Mouse (Mus musculus): ENCODE results near the gene Naaa. TPM values are rescaled to one million over a fixed set of nuclear protein-coding genes. Genes with fewer than 3 reads are reported as not detected.
A peak's percentile ranks its signal among the peaks of the same experiment; 100 is the strongest.

Naaa gene
- total RNA-seq, 2 experiments from 2014 or later = 16.6 to 16.7 TPM

DNA sequence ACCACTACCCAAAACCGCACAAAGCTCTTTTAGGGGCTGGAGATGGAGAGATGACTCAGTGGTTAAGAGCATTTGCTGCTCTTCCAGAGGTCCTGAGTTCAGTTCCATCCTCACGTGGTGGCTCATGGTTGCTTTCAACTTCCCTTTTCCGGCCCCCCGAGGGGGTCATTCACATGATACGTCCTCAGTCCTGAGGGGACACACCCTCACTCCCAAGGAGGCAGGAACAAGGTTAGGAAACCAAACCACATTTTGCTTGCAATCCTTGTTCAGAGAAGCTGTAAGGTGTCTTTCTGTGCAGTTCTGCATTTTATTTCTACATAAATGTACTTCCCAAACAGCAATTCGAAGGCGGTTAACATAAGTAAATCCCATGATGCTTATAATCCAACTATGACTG, 7.5 kb downstream of the Naaa start:
- DNase-seq (ENCODE audit: low spot score in 2 of 2) = no peak

DNA sequence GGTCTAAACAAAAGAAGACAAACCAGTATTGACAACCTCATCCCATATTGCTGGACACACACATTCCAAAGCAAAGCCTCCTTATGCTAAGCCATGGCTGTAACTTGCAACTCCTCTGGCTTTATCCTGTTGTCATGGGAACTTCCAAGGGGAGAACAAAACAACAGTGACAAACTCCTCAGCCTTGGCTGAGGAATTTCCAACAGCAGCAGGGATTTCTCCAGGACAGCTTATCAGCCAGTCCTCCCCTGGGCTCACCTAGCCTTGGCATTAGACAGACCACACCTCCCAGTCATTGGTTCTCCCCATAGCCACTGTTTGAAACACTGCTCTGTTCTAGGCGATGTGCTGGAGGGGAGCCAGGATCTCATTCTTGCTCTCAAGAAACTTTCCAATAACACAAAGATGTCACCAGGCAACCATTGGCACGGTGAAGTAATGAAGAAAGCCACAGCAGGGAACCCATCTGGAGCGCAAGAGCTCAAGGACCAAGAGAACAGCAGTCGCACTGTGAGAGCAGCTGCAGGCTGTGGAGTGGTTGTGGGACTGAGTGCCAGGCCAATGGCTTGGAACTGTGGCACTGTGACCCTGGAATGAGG, 14.1 kb downstream of the Naaa start:
- peak; percentile 36 to 67 for DNase-seq (ENCODE audit: low spot score in 2 of 2)

DNA sequence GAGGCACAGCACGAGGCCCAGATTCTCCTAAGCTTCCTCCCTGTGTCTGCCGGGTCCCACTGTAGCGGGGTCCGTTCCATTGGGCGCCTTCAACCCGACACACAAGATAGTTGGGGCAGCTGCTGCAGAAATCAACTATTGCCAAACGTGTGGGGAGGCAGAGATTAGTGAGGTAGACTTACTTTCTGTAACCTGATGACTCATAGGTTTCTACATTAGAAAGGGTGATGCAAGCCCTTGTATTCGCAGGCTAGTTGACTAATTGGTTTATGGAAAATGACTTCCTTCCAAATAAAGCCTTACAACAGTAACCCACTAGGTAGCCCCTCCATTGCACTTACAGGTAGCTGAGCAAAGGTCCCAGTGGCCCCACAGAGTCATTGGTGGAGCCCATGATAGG, 15.3 kb downstream of the Naaa start:
- DNase-seq (ENCODE audit: low spot score in 2 of 2) = no peak

DNA sequence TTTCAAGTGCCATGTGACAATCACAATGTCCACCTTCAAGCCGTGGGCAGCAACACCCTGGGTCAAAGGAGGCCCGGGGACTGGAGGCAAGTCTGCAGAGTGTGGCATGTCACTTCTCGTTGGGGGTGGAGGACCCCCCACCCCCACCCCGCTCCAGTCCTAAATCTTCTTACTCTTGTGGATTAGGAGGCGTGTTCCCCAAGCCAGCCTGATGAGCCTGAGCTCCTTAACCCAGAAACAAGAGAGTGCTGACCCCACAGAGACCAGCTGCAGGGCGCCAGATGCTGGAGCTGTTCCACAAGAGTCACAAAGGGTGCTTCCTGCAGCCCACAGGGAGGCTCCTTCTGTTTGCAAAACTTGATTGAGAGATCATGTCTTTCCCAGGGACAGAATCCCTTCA, 21.8 kb downstream of the Naaa start, which contains the start of gene Ppef2:
TSS of gene Ppef2 (minus strand) at position 61 of the 400 bp plus-strand sequence.
- DNase-seq (ENCODE audit: low spot score in 2 of 2) = no peak

DNA sequence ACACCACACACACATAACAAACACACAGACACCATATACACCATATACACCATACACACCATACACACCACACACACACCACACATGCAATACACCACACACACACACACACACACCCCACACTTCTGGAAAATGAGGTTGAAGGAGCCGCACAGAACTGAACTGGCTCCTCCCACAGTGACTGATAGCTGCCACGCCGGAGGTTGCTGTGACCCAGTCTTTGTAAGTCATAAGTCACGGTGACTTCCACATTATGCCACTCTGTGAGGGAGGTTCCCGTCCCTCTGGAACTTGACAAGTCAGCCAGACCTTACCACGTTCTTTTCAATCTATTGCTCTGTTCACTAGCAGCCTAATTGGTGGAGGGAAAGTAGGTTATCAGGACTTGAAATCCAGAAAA, 23.5 kb downstream of the Naaa start:
- no peak for DNase-seq (ENCODE audit: low spot score in 2 of 2)

DNA sequence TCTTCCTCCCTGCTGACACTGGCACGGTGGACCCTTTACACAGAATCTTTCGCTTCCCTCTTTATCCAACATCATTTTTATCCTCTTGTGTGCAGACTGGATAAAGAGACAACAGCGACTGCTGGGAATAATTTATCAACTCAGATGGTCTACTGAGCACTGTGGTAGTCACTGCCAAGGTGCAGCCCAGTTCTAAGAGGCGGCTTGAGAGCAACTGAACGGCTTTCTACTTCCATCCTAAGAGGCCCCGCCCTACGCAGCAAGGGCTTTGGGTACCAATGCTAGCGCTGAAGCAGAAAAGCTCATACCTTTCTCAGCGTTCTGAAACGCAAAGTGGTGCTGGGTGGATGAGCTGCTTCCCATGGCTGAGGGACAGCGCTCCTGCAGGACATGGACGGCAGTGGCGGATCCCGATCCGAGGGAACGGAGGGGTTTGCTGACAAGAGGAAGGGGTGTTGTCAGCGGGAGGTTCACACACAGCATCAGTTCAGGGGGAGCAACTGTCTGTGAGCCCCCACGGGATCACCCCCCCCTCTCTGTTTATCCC, 25.1 kb downstream of the Naaa start:
- DNase-seq (ENCODE audit: low spot score in 2 of 2) = no peak

DNA sequence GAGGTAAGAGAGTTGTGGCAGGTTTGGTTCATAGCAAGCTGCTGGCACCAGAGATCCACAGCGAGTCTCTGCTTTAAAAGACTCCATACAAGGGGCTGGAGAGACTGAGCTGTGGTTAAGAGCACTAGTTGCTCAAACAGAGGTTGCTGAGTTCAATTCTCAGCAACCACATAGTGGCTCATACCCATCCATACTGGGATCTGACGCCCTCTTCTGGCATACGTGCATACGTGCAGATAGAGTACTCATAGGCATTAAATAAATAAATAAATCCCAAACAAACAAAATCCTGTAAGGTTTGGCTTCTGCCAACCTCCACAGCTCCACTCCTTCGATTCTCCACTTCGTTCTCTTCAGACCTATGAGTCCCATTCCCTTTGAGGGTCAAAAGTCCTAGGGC, 25.9 kb downstream of the Naaa start:
- DNase-seq (ENCODE audit: low spot score in 2 of 2) = no peak

DNA sequence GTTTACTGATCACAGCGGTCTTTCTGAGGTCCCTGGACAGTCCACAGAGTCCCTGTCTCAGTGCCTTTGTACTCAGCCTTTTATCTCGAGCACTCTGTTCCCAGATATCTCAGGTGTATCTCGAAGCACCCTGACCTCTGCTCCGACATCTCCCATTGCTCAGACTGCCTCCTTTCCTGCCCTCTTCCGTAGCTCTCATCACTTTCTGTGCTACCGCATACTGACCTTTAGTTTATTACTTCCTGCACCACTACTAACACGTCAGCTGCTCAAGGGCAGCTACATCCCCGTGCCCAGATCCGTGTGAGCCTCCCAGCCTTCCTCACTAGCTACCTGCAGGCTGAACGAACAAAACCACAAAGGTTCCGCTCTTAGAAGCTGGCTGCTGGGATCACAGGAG, 29.4 kb downstream of the Naaa start:
- no peak for DNase-seq (ENCODE audit: low spot score in 2 of 2)

DNA sequence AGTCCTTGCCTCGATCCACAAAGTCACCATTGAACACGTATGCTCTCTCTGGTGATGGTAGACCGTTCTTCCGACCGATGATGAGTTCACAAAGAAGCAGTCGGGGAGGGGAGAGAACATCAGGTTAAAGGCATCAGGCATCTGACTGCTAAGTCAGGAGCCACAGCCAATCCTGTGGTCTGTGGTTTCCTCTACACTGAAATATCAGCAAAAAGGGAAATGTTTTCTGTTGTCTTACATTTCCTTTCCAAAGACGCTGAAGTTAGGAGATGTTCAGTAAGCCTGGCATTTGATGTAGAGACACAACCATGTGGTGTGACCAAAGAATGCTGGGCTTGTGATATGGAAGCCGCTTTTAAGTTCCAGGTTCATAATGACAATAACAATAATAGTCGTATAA, 32.5 kb downstream of the Naaa start:
- no peak for DNase-seq (ENCODE audit: low spot score in 2 of 2)

DNA sequence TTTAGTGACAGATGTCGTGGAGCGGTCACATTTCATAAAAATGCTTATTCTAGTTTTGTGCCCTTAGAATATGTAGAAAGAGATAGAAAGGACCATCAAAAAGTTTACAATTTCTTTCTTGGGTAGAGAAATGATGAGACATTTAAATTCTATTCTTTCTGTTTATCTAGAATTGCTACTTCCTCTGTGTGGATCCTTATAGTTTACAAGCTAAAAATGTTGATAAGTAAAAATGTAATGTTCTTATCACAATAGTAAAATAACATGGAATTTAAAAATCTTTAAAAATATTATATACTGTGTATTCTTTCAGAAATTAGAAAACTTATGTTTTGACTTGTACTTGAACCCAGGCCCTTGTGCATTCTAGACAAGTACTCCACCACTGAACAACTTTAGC, 33.1 kb downstream of the Naaa start:
- DNase-seq (ENCODE audit: low spot score in 2 of 2) = no peak

DNA sequence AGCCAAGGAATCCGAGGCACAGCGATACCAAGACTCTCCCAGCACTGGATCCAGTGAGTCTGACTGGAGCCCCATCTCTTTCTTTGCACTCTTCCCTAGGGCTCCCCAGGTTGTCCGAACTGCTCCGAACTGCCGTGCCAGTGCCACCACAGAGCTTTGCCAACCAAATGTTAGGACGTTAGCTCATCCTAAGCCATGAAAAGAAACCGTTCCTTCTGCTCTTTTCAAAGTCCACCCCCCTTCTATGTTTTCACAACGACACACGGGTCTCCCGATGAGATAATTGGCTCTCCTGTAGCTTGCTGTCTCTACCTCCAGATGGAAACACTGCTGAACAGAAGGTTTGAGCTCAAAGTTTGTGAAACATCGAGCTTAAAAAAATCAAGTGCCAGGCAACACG, 37.2 kb downstream of the Naaa start:
- DNase-seq (ENCODE audit: low spot score in 2 of 2) = no peak

DNA sequence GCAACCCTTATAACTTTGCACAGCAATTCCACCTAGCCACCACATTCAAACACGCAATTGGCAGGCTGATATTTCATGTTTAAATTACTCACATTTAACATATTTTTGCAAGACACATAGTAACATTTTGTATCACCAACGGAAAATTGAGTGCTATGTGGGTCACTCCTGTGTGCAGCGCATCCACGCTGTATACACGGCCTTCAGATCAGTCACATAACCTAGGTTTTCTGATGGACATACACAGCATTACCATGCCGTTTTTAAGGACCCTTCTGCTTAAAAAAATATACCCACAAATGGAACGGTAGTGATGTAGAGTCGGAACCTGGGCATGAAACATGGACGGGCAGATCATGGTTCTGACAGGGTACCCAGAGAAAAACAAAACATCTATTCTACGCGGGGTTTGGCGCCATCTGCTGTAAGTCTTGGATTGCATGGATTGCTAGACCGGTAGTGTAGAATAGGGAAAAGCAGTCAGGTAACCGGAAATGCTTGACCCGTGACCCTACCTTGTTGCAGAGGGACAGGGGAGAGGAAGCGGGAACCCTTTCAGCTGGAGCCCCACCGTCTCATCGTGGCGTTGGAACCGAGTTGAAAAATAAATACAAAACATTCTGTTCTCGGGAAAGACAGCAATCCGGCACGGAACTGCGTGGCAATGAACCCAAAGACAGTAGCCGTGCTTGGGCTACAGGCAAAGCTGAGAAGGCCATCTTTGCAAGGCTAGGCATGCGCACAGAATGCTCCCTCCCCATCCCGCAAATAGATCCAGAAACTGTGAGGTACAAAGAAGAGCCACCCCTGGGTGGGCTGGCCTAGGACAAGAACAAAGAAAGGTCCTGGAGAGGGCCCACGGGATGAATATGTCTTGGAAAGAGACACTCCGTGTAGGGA, 38.4 kb downstream of the Naaa start:
- DNase-seq (ENCODE audit: low spot score in 2 of 2) = peak in 1 of 2 experiments; percentile 36

DNA sequence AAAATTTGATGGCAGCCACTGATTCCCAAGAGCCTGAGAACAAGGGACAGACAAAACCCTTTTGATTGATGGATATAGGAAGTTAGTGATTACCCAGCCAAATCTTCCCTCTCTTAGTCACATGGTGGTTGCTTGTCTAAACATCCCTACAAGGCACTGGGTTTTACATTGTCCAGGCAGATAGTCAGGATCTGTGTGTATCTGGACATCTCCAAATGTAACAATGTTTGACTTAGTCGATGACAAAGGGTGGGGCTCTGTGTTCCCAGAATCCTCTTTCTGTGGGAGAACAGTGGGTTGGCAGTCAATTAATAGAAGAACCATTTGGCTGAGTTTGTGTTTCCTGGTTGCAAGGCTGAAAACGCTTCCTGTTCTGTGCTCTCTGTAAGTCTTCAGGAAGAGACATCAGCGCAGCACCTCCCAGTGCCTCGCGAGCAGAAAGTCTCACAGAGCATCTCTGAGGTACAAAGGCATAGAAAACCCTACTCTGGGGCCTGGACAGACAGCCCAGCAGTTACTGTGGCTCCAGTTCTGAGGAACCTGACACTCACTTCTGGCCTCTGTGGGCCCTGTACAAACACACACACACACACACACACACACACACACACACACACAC, 42.9 kb downstream of the Naaa start:
- no peak for DNase-seq (ENCODE audit: low spot score in 2 of 2)

DNA sequence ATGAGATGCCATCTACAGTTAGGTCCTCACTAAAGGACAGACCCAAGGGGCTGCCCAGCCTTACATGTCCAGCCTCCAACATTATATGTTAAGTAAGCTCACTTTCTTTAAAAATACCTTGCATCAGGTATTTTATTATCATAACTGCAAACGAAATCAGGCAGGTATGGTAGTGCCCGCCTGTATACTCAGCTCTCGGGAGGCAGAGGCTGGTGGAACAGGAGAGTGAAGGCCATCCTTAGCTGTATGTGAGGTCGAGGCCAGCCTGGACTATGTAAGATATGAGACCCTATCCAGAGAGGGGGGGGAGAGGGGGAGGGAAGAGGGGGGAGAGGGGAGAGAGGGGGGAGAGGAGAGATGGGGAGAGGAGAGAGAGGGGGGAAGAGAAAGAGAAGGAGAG, 44.6 kb downstream of the Naaa start:
- DNase-seq (ENCODE audit: low spot score in 2 of 2) = no peak

DNA sequence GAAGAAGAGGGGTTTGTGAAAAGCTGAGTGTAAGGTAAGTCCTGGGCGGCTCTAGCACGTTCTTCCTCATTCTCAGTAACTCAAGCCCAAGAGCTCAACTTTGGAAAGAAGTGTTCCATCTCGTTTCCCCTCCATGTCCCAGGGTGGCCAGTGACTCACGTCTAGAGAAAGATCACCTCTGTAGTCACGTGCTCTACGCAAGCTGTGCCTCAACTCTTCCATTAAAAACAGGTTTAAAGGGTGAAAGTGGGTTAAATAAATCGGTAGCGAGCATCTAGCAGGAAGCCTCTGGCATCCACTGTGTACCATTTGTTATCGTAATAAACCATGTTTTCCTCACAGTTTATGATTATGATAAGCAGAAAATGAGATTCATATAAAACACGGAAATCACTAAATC, 46.1 kb downstream of the Naaa start:
- no peak for DNase-seq (ENCODE audit: low spot score in 2 of 2)

DNA sequence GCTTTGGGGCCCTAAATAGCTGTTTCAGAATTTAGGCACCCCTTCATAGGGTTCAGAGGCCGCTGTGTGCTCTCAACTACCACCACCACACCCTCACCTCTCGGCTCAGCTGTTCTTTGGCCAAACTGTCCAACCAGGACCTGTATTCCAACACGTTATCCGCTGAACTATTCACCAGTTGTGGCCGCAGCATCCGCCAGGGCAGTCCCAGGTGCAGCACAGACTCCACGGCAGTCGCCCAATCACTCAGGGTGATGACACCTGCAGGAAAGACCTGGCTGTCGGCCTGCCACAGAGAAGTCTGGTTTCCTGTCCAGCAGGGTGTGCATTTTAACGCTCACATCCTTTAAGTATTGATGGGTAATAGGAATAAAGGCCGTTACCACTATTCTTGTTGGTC, 47.7 kb downstream of the Naaa start:
- DNase-seq (ENCODE audit: low spot score in 2 of 2) = no peak

DNA sequence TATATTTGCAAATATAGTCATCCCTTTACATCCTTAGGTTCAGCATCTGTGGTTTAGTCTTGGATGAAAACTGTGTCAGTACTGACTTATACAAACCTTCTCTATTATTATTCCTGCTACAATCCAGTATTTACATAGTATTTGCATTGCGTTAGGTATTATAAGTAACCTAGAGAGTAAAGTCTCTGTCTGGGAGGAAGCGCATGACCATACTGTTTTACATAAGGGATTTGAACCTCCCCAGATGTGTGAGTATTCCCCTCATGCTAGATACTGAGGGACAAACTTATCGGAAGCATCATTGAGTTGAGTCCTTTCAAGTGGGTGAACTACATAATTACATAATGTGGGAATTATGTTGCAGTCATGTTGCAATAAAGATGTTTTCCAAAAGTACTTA, 48.5 kb downstream of the Naaa start:
- no peak for DNase-seq (ENCODE audit: low spot score in 2 of 2)

DNA sequence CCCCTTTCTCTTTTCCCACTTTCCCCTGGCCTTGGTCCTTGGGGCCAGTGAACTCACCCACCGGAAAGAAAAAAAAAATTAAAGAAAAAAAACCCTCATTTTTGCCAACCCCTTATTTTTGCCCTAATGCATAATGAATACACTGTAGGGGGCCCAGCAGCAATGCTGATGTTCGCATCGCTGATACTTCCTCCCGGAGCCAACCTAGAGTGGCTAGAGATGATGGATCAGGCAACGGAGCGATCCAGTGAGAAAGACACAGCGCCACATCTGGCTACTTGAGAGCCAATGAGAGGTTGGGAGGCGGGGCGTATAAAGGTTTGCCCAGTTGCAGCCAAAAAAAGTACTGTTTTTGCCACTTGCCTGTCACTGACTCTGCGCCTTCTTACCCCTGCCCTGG, 49.2 kb downstream of the Naaa start:
- no peak for DNase-seq (ENCODE audit: low spot score in 2 of 2)

DNA sequence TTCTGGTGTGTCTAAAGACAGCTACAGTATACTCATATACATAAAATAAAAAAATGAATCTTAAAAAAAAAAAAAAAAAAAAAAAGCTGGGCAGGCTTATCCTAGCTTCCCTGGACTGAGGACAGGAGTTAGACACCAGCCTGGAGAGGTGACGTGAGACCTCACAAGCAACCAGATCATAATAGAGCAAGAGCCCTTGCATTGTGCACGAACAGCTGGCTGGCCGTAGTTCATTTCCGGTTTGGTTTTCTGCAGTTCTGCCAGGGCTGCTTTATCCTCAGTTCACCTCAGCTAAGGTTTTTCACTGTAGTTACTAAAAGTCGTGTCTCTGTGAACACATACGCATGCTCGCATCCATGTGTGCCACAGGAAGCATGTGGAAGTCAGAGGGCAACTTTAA, 50.2 kb downstream of the Naaa start:
- no peak for DNase-seq (ENCODE audit: low spot score in 2 of 2)

DNA sequence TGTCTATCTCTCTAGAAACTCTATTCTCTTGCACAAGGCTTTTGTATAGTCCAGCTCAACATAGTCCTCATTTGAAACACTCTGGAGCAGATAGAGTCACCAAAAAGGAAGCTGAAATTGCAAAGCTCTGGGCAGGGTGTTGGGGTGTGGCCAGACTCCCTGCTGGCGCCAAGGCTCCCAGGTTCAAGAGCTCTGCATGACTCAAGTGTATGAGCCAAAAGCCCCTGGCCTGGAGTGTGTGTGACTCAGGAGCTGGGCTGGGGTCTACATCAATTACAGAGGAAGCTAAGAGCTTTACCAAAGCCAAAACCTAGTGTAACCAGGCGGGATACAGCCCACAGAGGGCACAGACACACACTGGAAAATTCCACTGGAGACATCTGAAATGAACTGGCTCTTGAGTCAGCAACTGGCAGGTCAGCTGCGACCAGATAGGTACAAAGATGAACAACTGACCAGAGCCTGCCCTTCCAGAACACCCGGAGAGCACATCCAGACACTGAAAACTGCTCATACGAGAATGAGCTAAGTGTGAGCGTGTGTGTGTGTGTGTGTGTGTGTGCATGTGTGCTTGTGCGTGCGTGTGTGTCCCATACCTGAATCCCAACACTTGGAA, 57.6 kb downstream of the Naaa start:
- no peak for DNase-seq (ENCODE audit: low spot score in 2 of 2)

DNA sequence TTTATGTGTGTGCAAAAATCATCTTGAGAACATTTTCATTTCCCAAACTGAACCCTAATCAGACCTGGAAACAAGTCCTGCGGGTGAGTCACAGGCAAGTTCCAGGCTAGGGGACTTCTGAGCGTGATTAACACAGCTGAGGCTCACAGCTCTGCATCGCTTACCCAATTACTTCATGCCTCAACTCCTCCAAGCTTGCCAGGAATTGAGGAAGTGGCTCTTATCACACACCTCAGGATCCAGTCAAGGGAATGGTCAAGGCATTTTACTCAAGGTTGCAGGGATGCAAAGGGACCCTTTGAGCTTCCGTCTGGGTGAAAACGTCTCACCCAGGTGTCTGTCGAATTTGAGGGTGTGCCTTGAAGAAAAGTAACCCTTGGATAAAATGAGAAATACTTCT, 58.1 kb downstream of the Naaa start:
- DNase-seq (ENCODE audit: low spot score in 2 of 2) = no peak
